In genomic region chr6:54933216-54933615, GRCm38 (mm10) we compare ENCODE assay signal across 1 mouse cellular context.
TF ChIP-seq lines count a peak whose summit lies in the region.

No protein-coding gene starts in this region.

TF ChIP-seq in MEL, 35 proteins besides CTCF, POLR2A, EP300 and RAD21 (continued from another document):
- TF ChIP-seq UBTF (IDR thresholded peaks at IDR 0.05; ENCODE audit: borderline replicate concordance, insufficient read depth, low read depth, low read length), result no peak
- no peak for TF ChIP-seq ELF1 (IDR thresholded peaks at IDR 0.05; ENCODE audit: low read depth, low read length)
- TF ChIP-seq ZKSCAN1 (IDR thresholded peaks at IDR 0.05; ENCODE audit: low read depth, low read length), result no peak
- no peak for TF ChIP-seq HCFC1 (IDR thresholded peaks at IDR 0.05; ENCODE audit: low read depth, low read length)
- TF ChIP-seq ZMIZ1 (IDR thresholded peaks at IDR 0.05; ENCODE audit: low read depth, low read length), result no peak
- TF ChIP-seq MYC (IDR thresholded peaks at IDR 0.05; ENCODE audit: low read depth, low read length), result no peak
TF ChIP-seq in MEL: peak in this region for 0.
